Mouse (Mus musculus) urinary bladder, postnatal 36 days (tissue): ENCODE measurements at regions not wholly inside any gene's neighbourhood (a gene's known extent, or its start where the extent isn't known, plus 50 kb on each side); places are given as distances from the start of the nearest gene placed in this dataset.

Experiments used
- DNase-seq, 2 experiments: peaks; one replicate each; pipeline ENCODE4 v3.0.0; 2022; ENCODE audit warnings: low spot score in 2 of 2, mixed read lengths in 1 of 2

- no peak for DNase-seq
Observed at GRCm38 (mm10) chr15:62784456-62785139, 1060.4 kb downstream of the Gsdmc2 start.

GRCm38 (mm10) chr15:62778899-62779298, 1066.1 kb downstream of the Gsdmc2 start:
- no peak for DNase-seq

- no peak for DNase-seq
Observed at GRCm38 (mm10) chr15:62752686-62753085, 1092.3 kb downstream of the Gsdmc2 start.

- no peak for DNase-seq
Observed at GRCm38 (mm10) chr15:62743879-62744278, 1101.1 kb downstream of the Gsdmc2 start.

GRCm38 (mm10) chr15:62740746-62741145, 1104.2 kb downstream of the Gsdmc2 start:
- no peak for DNase-seq

GRCm38 (mm10) chr15:62735334-62735733, 1109.6 kb downstream of the Gsdmc2 start:
- no peak for DNase-seq

- no peak for DNase-seq
Observed at GRCm38 (mm10) chr15:62734900-62735299, 1110.1 kb downstream of the Gsdmc2 start.

- DNase-seq: no peak
Observed at GRCm38 (mm10) chr15:62730524-62730923, 1114.5 kb downstream of the Gsdmc2 start.

GRCm38 (mm10) chr15:62714265-62714664, 1130.7 kb downstream of the Gsdmc2 start:
- DNase-seq: no peak

GRCm38 (mm10) chr15:62712543-62713131, 1132.3 kb downstream of the Gsdmc2 start:
- no peak for DNase-seq

- DNase-seq: no peak
Observed at GRCm38 (mm10) chr15:62712060-62712542, 1132.9 kb downstream of the Gsdmc2 start.

- no peak for DNase-seq
Observed at GRCm38 (mm10) chr15:62709546-62709945, 1135.4 kb downstream of the Gsdmc2 start.

- DNase-seq: peak in 1 of 2 experiments; percentile 4
Observed at GRCm38 (mm10) chr15:62698559-62698958, 1146.4 kb downstream of the Gsdmc2 start.

GRCm38 (mm10) chr15:62694734-62695133, 1150.2 kb downstream of the Gsdmc2 start:
- no peak for DNase-seq

GRCm38 (mm10) chr15:62693671-62694070, 1151.3 kb downstream of the Gsdmc2 start:
- DNase-seq: no peak

- no peak for DNase-seq
Observed at GRCm38 (mm10) chr15:62673410-62673809, 1171.6 kb downstream of the Gsdmc2 start.

- DNase-seq: peak in 1 of 2 experiments; percentile 1
Observed at GRCm38 (mm10) chr15:62670026-62670425, 1175.0 kb downstream of the Gsdmc2 start.

- no peak for DNase-seq
Observed at GRCm38 (mm10) chr15:62659096-62659495, 1185.9 kb downstream of the Gsdmc2 start.

- DNase-seq: no peak
Observed at GRCm38 (mm10) chr15:62658695-62659094, 1186.3 kb downstream of the Gsdmc2 start.

- no peak for DNase-seq
Observed at GRCm38 (mm10) chr15:62646476-62647168, 1198.4 kb downstream of the Gsdmc2 start.

- DNase-seq: no peak
Observed at GRCm38 (mm10) chr15:62644744-62645143, 1200.2 kb downstream of the Gsdmc2 start.

GRCm38 (mm10) chr15:62644296-62644695, 1200.7 kb downstream of the Gsdmc2 start:
- no peak for DNase-seq
